Mouse (Mus musculus) hindbrain, embryonic 12.5 days (tissue): ENCODE results near the gene Emc10. TPM values are rescaled to one million over a fixed set of nuclear protein-coding genes. Genes with fewer than 3 reads are reported as not detected.

ENCODE experiments used
- ATAC-seq: fragments of 200-750 bp; cut with Nextera tagmentation; 2 replicates; pipeline ENCODE4 v1.8.0; 2017; ENCODE audit warnings: moderate TSS enrichment; ENCODE audit not compliant: low FRiP score
- H3K27ac ChIP-seq: fragments of 300-500 bp; sonication (generic); 2 replicates; pipeline ENCODE4 v1.5.1; 2016; ENCODE audit warnings: mild to moderate bottlenecking
- H3K27me3 ChIP-seq: fragments of 300-500 bp; sonication (generic); 2 replicates; pipeline ENCODE4 v1.6.1; 2016; ENCODE audit warnings: mild to moderate bottlenecking
- H3K36me3 ChIP-seq: fragments of 300-500 bp; sonication (generic); 2 replicates; pipeline ENCODE4 v1.6.1; 2016; ENCODE audit warnings: mild to moderate bottlenecking
- H3K4me1 ChIP-seq: fragments of 300-500 bp; sonication (generic); 2 replicates; pipeline ENCODE4 v1.6.1; 2016
- H3K4me2 ChIP-seq: fragments of 300-500 bp; sonication (generic); replicated peaks from 2 replicates; pipeline ENCODE4 v1.6.1; 2016; ENCODE audit warnings: mild to moderate bottlenecking
- H3K4me3 ChIP-seq: fragments of 300-500 bp; sonication (generic); 2 replicates; pipeline ENCODE4 v1.5.1; 2016; ENCODE audit warnings: mild to moderate bottlenecking
- H3K9ac ChIP-seq: fragments of 300-500 bp; sonication (generic); 2 replicates; pipeline ENCODE4 v1.6.1; 2016; ENCODE audit warnings: mild to moderate bottlenecking, moderate library complexity
- H3K9me3 ChIP-seq: fragments of 300-500 bp; sonication (generic); replicated peaks from 2 replicates; pipeline ENCODE4 v1.6.1; 2016; ENCODE audit warnings: mild to moderate bottlenecking
- WGBS: fragments of 180-500 bp; shearing (Covaris S2); methylation state at CpG from one replicate; pipeline ENCODE4 v1.1.7; 2016; 5-methylcytosine and 5-hydroxymethylcytosine counted together
- polyA plus RNA-seq: library from polyadenylated mRNA; unstranded; fragments of >200 nt; fragmentation: Nextera tagmentation; extraction: Ambion mirVana; gene quantifications from 2 replicates; pipeline ENCODE4 v1.2.1, GENCODE M21; 2016

Gene Emc10
- polyA plus RNA-seq = 134 and 142 TPM in 2 replicates

DNA sequence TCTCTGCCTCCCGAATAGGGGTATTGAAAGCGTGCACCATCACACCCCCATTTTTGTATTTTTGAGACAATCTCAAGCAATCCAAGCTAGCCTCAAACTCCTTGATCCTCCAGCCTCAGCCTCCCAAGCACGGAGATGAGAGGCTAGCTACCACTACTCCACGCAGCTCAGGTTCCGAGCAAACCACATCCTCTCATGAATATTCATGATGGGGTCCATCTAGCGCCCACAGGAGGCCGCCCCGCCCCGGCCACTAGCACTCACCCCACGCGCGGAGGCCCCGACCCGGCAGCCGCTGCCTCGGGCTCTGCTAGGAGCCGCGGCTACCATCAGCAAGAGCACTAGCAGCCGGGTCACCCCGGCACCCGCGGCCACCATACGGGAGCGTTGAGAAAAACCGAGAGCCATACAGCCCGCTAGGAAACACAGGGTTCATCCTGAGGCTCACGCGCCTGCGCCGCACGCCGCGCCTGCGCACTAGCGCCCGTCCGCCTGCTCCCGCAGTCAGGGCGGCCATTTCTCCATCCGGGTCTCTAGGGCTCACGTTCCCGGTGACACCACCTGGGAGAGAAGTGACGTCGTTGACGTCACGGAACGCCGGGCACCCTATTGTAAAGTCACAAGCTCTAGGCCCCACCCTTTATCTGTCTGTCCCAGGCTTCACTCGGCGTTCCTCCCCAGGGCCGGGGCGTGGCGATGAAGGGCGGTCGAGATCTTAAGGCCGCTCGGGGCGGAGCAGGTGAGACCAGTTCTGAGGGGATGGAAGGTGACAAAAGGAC, at the start of gene Emc10, which contains the start of gene Fam71e1:
Emc10 (minus strand) TSS at position 538 of the 779 bp plus-strand sequence.
Fam71e1 (plus strand) TSS at position 590 of the 779 bp plus-strand sequence.
- ATAC-seq = peak; percentile 97
- WGBS = under 1% methylated on average over 58 of the region's 58 CpGs
- Histone ChIP-seq H3K4me3 (peak within 1 kb of the TSS; percentile 77), H3K36me3 (peaks cover 33% of the 10 kb centered on the region), H3K4me1 (peaks cover 20% of the 10 kb centered on the region), H3K27me3 (no peaks in the 10 kb centered on the region), H3K4me2 (peak within 1 kb of the TSS; percentile 82), H3K9me3 (no peaks in the 10 kb centered on the region), H3K27ac (peak within 1 kb of the TSS; percentile 94), H3K9ac (peak within 1 kb of the TSS; percentile 87)

- Histone ChIP-seq H3K27me3 (no peaks in the 10 kb centered on the region), H3K9ac (no peak overlapping the region; the same call in 1 of the 2 replicates), H3K4me3 (no peak overlapping the region), H3K36me3 (peaks cover 52% of the 10 kb centered on the region), H3K27ac (no peak overlapping the region), H3K4me2 (no peak overlapping the region), H3K4me1 (peaks cover 9% of the 10 kb centered on the region), H3K9me3 (no peaks in the 10 kb centered on the region)
- no peak for ATAC-seq
- WGBS = 79% methylated on average over 12 of the region's 12 CpGs
These were observed 46.7 kb upstream of the Emc10 start for GRCm38 (mm10) chr7:44543071-44543470.

DNA sequence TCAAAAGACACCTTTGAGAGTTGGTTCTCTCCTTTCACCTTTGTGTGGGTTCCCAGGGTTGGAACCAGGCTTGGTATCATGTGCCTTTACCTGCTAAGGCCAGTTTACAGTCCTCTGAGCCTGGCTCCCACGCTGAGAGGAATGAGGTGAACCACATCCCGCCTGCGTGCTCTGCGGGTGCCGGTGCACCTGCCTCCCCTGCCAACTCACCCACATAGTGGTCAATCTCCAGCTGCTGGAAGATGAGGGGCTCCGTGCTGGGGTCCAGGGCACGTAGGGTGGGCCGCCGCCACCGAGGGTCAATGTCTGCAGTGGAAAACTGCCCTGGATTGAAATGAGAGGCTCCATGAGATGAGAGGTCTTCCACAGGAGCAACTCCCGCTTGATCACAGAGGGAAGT, 46.2 kb upstream of the Emc10 start:
- Histone ChIP-seq H3K9me3 (no peaks in the 10 kb centered on the region), H3K27ac (no peak overlapping the region), H3K4me1 (peaks cover 4% of the 10 kb centered on the region), H3K4me3 (no peak overlapping the region), H3K36me3 (peaks cover 55% of the 10 kb centered on the region), H3K4me2 (no peak overlapping the region), H3K9ac (no peak overlapping the region), H3K27me3 (no peaks in the 10 kb centered on the region)
- no peak for ATAC-seq
- 90% methylated on average over 11 of the region's 11 CpGs for WGBS

DNA sequence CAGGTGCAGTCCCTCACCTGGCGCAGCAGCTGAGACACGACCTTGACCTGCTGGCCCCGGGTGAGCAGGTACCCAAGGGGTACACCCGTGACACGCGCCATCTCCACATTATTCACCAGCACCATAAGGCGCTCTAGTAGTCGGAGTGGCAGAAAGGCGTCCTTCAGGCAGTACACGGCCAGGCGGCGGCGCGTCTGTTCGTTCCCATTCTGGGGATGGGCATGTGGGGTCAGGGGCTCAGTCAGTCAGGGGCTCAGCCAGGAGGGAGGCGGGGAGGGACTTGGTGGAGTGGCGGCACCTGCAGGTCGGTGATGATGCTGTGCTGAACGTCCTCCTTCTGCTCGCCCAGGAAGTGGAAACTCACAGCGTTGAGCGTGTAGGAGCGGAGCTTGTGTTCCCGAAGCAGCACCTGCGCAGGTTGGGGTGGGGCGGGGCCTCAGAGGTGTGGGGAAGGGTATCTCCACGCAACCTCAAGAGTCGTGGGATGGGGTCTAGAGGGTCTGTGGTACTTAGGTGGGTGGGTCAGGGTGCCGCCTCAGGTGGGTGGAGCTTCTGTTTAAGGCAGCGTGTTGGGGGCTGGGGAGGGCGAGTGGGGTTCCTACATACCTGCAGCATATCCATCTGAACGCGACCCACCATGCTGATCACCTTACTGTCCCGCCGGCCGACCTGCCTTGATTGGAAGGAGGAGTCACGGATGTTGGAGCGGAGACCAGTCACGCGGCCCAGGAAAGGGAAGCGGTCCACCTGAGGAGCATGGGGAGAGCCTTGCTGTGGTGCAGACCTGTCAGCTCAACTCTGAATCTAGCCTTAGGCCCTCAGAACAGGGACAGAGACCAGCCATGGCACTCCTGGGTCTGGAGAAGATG, 42.7 kb upstream of the Emc10 start:
- no peak for ATAC-seq
- 92% methylated on average over 41 of the region's 41 CpGs for WGBS
- no peaks in the 10 kb centered on the region for H3K4me1 ChIP-seq
- no peak overlapping the region for H3K4me3 ChIP-seq
- H3K27ac ChIP-seq = no peak overlapping the region
- no peaks in the 10 kb centered on the region for H3K27me3 ChIP-seq
- no peaks in the 10 kb centered on the region for H3K9me3 ChIP-seq
- no peak overlapping the region for H3K9ac ChIP-seq
- no peak overlapping the region for H3K4me2 ChIP-seq
- peaks cover 87% of the 10 kb centered on the region for H3K36me3 ChIP-seq

DNA sequence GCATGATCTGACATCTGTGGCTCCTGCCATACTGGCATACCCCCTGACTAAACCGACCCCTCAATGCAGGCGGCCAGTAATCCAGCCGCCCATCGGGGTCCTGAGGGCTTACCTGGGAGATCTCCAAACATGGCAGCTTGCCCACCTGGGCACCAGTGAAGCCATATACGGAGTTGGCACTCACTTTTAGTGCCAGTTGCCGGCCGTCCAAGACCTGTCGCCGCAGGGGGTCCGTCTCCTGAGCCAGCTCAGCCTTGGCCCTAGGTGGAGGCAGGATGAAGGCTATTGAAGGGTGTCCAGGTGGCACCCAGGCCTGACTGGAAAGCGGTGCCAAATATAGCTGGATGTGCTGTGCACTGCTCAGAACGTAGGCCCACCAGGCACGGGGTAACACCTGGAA, 41.2 kb upstream of the Emc10 start:
- Histone ChIP-seq H3K9ac (no peak overlapping the region), H3K36me3 (peaks cover 94% of the 10 kb centered on the region), H3K9me3 (no peaks in the 10 kb centered on the region), H3K27ac (no peak overlapping the region), H3K4me3 (no peak overlapping the region), H3K4me2 (no peak overlapping the region), H3K4me1 (no peaks in the 10 kb centered on the region), H3K27me3 (no peaks in the 10 kb centered on the region)
- ATAC-seq = no peak
- 95% methylated on average over 13 of the region's 13 CpGs for WGBS

DNA sequence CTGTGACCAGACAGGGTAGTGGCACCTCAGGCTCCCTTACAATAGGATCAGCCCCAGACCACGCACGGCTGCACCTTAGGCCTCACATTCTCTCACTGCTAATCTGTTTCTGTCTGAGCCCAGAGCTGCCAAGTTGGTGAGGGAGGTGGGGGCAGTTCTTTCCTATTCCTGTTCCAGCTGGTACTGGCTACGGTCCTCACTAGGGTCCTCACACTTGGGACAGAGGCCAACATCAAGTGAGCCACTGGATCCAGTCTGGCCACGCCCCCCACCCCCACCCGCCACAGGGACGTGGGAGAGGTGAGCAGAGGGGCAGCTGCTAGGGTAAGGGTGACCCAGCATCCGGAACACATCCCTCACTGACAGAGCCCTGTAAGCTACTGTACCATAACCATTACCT, 40.7 kb upstream of the Emc10 start:
- H3K4me1 ChIP-seq = no peaks in the 10 kb centered on the region
- ATAC-seq = no peak
- H3K4me3 ChIP-seq = no peak overlapping the region
- no peaks in the 10 kb centered on the region for H3K9me3 ChIP-seq
- H3K27ac ChIP-seq = no peak overlapping the region
- no peaks in the 10 kb centered on the region for H3K27me3 ChIP-seq
- H3K9ac ChIP-seq = peak overlapping the region; percentile 23; the same call in 1 of the 2 replicates
- no peak overlapping the region for H3K4me2 ChIP-seq
- 90% methylated on average over 7 of the region's 7 CpGs for WGBS
- H3K36me3 ChIP-seq = peaks cover 89% of the 10 kb centered on the region

DNA sequence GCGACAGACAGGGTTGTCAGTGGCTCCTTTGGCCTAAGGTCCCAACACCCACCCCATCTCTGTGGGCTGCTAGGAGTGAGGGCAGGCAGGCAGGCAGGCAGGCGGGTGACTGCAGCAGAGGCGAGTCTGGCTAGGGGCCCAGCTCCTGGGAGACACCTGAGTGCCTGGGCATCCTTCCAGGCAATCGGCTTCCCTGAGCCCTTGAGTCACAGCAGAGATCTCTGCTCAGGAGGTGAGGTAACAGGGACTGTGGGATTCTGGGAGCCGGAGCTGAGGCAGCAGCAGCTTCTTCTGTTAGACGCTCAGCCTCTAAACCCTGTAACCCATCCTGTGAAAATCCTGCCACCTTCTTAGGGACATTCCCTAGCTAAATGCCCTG, 40.2 kb upstream of the Emc10 start:
- Histone ChIP-seq H3K4me2 (no peak overlapping the region), H3K9ac (peak overlapping the region; percentile 23; the same call in 1 of the 2 replicates), H3K9me3 (no peaks in the 10 kb centered on the region), H3K4me3 (no peak overlapping the region), H3K4me1 (no peaks in the 10 kb centered on the region), H3K27ac (no peak overlapping the region), H3K27me3 (no peaks in the 10 kb centered on the region), H3K36me3 (peaks cover 85% of the 10 kb centered on the region)
- 90% methylated on average over 6 of the region's 6 CpGs for WGBS
- no peak for ATAC-seq

DNA sequence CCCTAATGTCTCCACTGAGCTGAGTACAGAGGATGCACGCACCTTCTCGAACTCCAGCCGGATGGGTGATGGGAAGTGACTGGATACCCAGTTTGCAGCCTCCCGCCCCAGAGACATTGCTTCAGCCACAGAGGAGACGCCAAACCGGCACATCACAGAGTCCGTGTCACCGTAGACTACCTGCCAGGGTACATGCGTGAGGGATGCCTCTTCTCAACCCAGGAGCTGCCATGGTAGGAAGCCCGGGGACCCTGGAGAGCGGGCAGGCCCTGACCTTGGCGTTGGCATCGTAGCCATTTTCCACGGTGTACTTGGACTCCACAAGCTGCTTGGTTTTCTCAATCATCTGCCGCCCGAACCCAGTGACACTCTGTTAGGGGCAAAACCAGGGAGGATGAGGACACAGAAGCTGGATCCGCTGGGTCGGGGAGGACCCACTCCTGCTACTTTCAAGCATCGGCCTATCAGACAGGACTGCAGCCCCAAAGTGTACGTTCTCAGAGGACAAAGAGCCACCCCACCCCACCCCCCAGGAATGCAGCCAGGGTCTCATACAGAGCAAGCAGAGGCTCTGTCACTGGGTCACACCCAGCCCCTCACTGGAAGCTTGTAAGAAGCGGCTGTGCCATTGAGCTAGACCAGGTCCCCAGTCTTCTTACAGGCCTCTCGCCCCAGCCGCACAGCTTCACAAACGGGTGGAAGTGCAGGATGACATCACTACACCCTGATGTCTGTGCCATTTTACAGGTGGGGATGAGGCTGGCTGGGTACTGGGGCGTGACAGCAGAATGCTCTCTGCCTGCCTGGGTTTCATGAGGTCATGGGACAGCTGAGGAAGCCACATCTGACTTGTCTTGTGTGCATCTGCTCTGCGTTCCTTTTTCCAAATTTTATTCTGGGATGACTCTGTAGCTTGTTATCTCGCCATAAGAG, 39.6 kb upstream of the Emc10 start:
- 93% methylated on average over 27 of the region's 27 CpGs for WGBS
- H3K27ac ChIP-seq = no peak overlapping the region
- ATAC-seq = no peak
- H3K4me1 ChIP-seq = no peaks in the 10 kb centered on the region
- no peak overlapping the region for H3K4me3 ChIP-seq
- no peak overlapping the region for H3K9ac ChIP-seq
- peaks cover 78% of the 10 kb centered on the region for H3K36me3 ChIP-seq
- H3K4me2 ChIP-seq = no peak overlapping the region
- no peaks in the 10 kb centered on the region for H3K9me3 ChIP-seq
- no peaks in the 10 kb centered on the region for H3K27me3 ChIP-seq

GRCm38 (mm10) chr7:44534656-44535441, 38.5 kb upstream of the Emc10 start:
- no peak overlapping the region for H3K4me3 ChIP-seq
- ATAC-seq = no peak
- no peak overlapping the region for H3K27ac ChIP-seq
- no peaks in the 10 kb centered on the region for H3K4me1 ChIP-seq
- H3K9ac ChIP-seq = no peak overlapping the region
- peaks cover 68% of the 10 kb centered on the region for H3K36me3 ChIP-seq
- H3K9me3 ChIP-seq = no peaks in the 10 kb centered on the region
- 89% methylated on average over 19 of the region's 19 CpGs for WGBS
- no peaks in the 10 kb centered on the region for H3K27me3 ChIP-seq
- H3K4me2 ChIP-seq = no peak overlapping the region

DNA sequence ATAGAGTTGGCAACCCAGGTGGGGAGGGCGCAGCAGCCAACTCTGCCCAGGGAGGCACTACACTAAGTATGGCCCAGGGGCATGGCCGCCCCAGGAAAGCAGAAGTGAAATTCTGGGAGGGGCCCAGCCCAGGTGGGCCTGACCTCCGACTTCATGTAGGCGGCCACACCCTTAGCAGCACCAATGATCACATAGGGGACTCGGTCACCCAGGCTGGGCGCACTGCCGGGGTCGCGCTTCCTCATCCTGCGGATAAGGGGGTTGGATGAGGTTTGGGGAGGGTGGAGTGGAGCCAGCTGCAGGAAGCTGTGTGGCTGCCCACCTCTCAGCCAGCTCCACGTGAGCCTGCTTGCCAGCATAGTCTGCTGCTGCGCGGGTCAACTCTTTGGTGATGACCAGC, 37.9 kb upstream of the Emc10 start:
- Histone ChIP-seq H3K4me2 (no peak overlapping the region), H3K9ac (no peak overlapping the region), H3K4me1 (no peaks in the 10 kb centered on the region), H3K27ac (no peak overlapping the region), H3K27me3 (peaks cover 5% of the 10 kb centered on the region; the same call in 1 of the 2 replicates), H3K36me3 (peaks cover 62% of the 10 kb centered on the region), H3K9me3 (no peaks in the 10 kb centered on the region), H3K4me3 (no peak overlapping the region)
- 97% methylated on average over 13 of the region's 13 CpGs for WGBS
- no peak for ATAC-seq

DNA sequence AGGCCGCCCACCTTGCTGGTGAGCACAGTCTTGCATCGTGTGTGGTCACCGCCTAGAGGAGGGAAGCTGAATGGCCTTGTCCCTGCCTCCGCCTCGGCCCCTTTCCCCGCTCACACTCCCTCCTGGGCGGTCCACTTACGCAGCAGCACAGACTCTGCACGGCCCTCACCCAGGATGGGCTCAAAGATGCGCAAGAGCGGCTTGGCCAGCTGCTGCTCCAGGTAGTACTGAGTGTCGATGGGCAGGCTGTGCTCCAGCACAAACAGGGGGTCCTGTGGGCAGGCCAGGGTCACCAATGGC, 37.4 kb upstream of the Emc10 start:
- Histone ChIP-seq H3K27me3 (peaks cover 10% of the 10 kb centered on the region), H3K36me3 (peaks cover 56% of the 10 kb centered on the region), H3K27ac (no peak overlapping the region), H3K9me3 (no peaks in the 10 kb centered on the region), H3K4me2 (no peak overlapping the region), H3K4me3 (no peak overlapping the region), H3K9ac (no peak overlapping the region), H3K4me1 (no peaks in the 10 kb centered on the region)
- ATAC-seq = no peak
- 70% methylated on average over 12 of the region's 12 CpGs for WGBS
